Mouse (Mus musculus): ENCODE data around the gene Cnnm2.

- TF ChIP-seq CTCF (IDR thresholded peaks at IDR 0.05; ENCODE audit: insufficient read depth, low read length) (no peak), POLR2A (IDR thresholded peaks at IDR 0.05; ENCODE audit: borderline replicate concordance, extremely low read depth, low read depth, low read length) (no peak)
Observed at GRCm38 (mm10) chr19:46864731-46865331, 103.4 kb downstream of the Cnnm2 start.
